Mouse (Mus musculus): ENCODE results near the gene Camk1d.
"Not testable (repeated sequence)": the region's sequence is repeated elsewhere in the genome, so short reads cannot be mapped to it uniquely, and the experiment has no call there.

Camk1d gene

GRCm38 (mm10) chr2:5305156-5305555 lies 409.2 kb downstream of the Camk1d start:
- no peak for DNase-seq

- DNase-seq, result no peak
These were observed 409.9 kb downstream of the Camk1d start for GRCm38 (mm10) chr2:5304451-5304850.

- no peak for DNase-seq
These were observed 413.0 kb downstream of the Camk1d start for GRCm38 (mm10) chr2:5301286-5301685.

- DNase-seq, result no peak
These were observed 416.2 kb downstream of the Camk1d start for GRCm38 (mm10) chr2:5298071-5298470.

GRCm38 (mm10) chr2:5296749-5297545 lies 417.4 kb downstream of the Camk1d start:
- no peak for DNase-seq

GRCm38 (mm10) chr2:5295098-5295497 lies 419.2 kb downstream of the Camk1d start:
- DNase-seq, result no peak

- DNase-seq, result no peak
These were observed 419.9 kb downstream of the Camk1d start for GRCm38 (mm10) chr2:5294451-5294850.

- no peak for DNase-seq
These were observed 425.7 kb downstream of the Camk1d start for GRCm38 (mm10) chr2:5288593-5288992.

- DNase-seq, result no peak
These were observed 427.3 kb downstream of the Camk1d start for GRCm38 (mm10) chr2:5287044-5287380.

- DNase-seq, result no peak
These were observed 427.9 kb downstream of the Camk1d start for GRCm38 (mm10) chr2:5286189-5287043.

GRCm38 (mm10) chr2:5284351-5284750 lies 430.0 kb downstream of the Camk1d start:
- DNase-seq, result no peak

GRCm38 (mm10) chr2:5282623-5283022 lies 431.7 kb downstream of the Camk1d start:
- no peak for DNase-seq

GRCm38 (mm10) chr2:5267980-5268379 lies 446.3 kb downstream of the Camk1d start:
- DNase-seq, result no peak

- DNase-seq, result no peak
These were observed 452.0 kb downstream of the Camk1d start for GRCm38 (mm10) chr2:5262279-5262678.

- no peak for DNase-seq
These were observed 456.1 kb downstream of the Camk1d start for GRCm38 (mm10) chr2:5258250-5258649.

- DNase-seq, result no peak
These were observed 464.3 kb downstream of the Camk1d start for GRCm38 (mm10) chr2:5249969-5250368.

GRCm38 (mm10) chr2:5249199-5249598 lies 465.1 kb downstream of the Camk1d start:
- DNase-seq, result not testable (repeated sequence)

All from retina, postnatal 1 day (tissue).